Mouse (Mus musculus) embryo, embryonic 10.5 days (tissue): ENCODE data around the gene Spata33.
"Not testable (repeated sequence)": the region's sequence is repeated elsewhere in the genome, so short reads cannot be mapped to it uniquely, and the experiment has no call there.

ENCODE experiments used
- DNase-seq: peaks from one replicate; pipeline ENCODE4 v3.0.0-alpha.2; 2015; ENCODE audit warnings: low spot score

Spata33 gene

DNA sequence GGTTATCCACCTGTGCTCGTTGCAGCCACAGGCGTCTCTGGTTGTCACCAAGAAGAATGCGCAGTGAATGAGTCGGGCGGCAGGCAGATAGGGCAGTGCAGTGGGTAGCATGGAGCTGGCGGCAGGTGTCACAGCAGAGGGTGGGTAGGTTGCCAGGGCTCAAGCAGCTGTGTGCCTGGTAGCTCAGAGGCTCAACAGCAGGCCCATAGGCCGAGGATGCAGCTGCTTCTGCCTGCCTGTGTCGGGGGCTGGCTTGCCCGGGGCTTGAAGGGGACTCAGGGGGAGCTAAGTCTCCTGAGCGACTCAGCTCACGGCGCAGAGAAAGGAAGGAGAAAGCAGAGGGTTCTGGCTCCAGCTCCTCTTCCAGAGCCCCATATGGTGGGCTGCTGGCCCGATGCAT is 20.7 kb downstream of the Spata33 start:
- no peak for DNase-seq

DNA sequence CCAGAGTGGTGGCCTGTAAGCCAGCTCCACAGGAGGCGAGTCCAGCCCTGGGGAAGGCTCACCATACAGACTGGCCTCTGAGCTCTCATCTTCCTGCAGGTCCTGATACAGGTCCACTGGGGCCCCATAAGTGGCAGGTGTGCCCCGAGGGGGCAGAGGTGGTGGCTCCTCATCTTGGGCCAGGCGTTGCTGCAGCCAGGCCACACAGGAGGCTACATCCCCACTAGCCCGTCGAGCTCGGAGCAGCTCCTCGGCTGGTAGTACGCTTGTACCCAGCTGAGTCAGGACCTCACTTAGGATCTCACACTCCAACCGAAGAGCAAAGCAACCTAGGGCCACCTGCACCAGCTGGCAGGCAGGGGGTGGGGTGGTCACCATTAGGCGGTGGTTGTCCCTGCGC is 21.1 kb downstream of the Spata33 start:
- DNase-seq: no peak

DNA sequence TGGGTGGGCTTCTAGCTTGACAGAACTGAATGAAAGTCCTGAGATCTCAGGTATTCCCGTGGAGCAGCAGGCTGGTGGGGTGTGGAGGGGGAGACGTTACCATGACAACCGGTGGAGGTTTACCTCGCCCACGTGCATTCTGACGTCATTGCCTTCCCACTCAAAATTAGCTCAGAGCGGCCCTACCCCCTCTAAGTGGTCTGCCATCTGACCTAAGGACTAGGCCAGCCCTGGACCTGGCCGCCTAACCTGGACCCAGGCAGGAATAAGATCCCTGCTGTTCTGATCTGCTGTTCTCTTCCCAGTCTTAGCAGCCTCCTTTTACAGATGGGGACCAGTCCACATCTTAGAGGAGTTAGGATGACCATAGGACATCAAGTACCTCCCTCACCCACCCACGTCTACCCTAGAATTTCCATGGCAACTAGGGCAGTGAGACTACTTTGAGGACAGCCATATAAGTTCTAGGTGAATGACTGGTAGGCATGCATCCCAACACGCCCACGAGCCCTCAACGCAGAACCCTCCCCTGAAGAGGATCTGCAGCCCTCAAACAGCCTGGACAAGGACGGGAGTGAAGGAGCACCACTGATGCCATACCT is 22.4 kb downstream of the Spata33 start:
- DNase-seq: no peak

DNA sequence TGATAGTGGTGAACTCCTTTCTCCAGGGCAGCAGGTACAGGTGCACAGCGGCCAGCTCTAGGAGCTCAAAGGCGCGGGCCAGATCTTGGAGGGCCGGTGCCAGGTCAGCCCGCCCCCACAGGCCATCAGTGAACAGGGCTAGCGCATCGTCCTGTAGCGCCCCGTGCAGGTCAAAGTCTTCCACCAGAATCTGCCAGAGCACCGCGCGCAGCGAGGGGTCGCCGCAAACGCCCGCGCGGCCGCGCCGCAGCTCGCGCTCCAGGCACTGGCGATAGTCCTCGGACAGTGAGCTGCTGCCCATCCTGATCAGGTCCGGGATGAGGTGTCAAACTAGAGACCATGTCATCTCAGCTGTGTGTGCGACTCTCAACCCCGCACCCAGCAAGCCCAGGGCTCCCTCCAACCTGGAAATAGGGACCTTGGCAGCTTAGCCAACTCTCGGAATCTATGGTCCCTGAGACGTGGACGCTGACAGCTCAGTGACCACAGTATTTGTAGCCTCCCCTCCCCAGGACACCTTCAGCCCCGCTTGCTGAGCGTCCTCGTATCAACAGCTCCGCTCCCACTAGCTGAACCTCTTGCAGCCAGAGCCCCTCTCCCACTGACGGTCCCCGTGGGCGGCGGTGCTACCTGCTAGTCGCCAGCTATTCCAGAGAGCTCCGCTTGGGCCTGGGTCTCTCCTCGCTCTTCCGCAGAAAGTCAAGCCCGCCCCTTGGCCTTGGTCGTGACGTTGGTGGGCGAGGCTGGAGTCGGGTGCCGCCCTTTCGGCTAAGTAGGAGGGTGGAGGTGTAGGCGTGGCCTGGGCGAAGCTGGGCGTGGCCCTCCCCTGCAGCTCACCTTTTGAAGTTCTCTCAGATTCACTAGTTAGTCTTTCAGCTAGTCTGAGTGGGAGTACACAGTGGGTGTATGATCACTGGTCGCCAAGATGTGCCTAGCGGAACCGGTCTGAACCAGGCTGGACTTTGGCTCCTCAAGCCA is 23.2 kb downstream of the Spata33 start, which contains the start of gene Spata2l:
TSS of gene Spata2l (minus strand) at position 714 of the 978 bp plus-strand sequence.
- DNase-seq: peak; percentile 91

DNA sequence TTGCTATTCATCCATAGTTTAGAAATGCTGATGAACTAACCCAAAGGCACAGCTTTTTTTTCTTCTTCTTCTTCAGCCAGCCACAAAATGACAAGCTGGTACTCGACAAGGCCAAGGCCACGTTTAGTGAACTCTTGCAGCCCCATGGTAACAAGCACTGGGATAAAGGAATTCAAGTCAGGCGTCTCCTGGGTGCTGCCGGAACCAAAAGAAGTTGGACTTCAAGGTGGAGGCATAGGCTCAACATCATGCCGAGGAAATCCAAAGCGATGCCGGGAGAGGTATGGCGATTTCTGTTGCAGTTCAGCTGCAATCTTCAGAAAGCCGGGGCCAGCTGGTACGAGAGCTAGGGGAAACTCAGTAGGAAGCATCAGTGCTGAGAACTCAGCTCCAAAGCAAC is 26.8 kb downstream of the Spata33 start:
- DNase-seq: no peak

DNA sequence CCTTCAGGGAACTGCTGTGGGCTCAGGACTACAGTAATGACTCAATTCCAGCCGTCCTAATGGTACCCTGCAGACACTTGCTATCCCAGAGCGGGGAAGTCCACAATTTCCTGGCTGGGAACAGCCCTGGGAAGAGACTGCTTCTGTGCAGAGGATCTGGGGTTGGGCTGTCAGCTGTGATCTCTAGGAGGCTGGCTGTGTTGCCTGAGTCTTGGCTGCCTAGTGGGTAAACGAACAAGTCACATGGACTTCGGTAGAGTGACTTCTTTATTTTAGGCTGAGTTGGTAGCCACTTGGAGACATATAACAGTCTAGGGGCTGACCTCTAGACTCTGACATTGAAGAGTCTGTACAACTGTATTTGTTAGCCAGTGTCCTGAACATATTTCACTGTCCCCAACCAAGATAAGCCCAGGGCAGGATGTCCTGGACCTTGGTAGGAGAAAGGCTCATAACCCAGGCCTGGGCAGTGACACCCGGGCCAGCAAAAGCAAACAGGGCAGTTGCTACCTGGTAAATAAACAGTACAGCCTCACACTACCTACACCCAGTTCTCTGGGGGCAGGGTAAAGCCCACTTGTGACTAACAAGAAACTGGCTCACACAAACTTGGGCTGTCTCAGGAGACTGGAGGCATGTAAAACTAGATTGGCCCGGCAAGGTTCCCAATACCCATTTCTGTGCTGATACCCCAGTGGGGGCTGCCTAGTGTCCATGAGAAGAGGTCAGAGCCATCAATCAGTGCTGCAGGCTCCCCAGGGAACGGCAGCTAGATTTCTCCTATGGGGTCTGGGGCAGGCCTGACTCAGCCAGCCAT is 29.7 kb downstream of the Spata33 start:
- DNase-seq: no peak

DNA sequence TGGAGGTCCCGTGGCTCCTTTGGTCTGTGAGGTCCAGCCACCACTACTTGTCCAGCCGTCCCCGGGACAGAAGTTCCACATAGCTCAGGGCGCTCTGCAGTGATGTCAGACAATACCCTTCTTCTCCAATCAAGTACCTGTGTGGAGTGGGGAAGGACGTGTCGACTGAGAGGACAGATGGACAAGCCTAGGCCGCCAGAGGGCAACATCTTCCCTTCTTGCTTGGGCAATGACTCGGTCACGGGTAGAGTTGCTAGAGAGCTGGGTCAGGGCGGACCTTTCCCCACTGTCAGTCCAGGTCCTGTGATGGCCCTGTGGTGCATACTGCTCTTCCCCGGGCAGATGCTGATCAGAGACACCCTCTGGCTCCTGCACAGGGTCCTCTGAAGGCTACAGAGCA is 30.4 kb downstream of the Spata33 start:
- DNase-seq: no peak

DNA sequence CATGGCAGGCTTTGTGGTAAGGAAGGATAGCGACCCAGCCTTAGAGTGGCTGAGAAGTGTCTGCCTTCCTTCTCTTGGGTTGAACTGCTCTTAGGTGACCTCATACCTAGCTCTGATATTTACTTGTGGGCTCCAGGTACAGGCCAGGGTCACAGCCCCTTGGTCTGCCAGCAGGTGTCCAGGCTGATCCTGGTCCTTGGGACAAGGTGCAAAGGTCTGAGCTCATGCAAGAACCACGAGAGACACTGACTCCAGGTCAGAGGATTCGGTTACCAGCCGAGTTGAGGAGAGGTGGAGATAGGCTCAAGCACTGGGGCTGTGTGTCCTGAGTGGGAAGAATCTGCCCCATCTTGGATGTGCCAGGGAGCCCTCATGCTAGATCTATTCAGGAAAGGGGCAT is 31.8 kb downstream of the Spata33 start:
- DNase-seq: no peak

DNA sequence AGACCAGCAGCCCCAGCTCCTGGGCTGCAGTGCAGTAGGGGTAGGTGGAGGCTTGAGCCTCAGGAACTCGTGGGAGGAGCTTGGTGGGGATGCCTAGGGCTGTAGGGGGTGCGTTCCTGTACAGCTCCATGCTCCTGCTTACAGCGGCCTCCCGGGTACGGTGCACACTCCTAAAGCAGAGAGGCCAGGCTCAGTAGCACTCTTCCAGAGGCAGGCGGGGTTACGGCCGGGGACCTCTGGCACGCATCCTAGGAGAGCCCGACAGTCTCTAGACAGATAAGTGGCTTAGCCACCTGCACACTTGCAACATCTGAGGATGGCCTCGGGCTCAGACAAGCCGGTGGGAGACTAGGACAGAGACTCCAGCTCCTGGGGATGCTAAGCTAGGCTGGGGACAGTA is 32.9 kb downstream of the Spata33 start:
- no peak for DNase-seq

DNA sequence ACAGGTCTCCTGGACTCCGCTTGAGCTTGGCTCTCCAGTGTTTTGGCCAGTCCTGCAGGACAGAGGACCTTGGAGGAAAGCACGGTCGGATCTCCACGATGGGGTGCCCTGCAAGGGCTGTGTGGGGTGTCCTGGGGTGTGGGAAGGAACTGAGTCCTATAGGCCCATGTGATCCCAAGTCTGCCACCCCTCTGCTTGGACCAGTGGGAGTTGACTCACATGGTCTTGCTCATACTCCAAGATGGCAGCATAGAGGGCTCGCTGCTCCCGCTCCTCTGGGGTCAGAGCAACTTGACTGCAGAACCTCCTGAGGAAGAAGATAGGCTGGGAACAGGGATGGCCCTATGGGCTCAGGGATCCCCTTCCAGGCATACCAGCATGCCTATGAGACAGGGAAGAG is 35.1 kb downstream of the Spata33 start:
- DNase-seq: no peak

DNA sequence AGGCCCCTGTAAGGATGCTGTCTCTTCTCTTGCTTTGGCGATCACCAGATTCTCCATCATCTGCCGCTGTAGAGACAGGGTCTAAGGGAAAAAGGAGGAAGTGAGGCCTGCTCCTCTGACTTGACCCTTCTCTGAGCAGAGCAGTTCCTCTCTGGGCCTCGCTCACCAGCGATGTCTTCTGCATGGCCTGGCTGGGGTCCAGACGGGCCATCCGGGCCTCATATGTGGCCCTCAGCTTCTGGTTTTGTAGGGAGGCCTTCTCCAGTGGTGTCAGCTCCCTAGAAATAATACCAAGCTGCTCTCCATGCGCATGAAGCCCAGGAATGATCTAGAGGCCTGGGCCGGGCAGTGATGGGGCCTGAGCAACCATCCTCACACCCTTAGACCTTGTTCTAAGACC is 36.0 kb downstream of the Spata33 start:
- no peak for DNase-seq

DNA sequence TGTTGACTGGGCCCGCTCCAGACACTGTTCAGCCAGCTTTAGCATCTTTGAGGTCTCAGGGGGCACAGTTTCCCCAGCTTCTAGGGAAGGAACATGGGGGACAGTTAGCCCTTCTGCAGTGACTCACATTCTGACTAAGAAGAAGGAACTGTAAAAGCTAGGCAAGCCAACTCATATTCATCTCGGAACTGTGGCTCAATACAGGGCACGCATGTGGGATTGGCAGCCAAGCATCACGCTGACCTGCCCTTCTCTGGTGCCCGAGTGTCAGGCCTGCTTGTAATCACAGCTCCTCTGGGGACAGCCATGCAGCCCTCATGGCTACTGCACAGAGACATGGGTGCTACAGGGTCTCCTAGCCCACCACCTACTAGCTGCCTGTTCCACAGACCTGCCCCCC is 38.3 kb downstream of the Spata33 start:
- no peak for DNase-seq

DNA sequence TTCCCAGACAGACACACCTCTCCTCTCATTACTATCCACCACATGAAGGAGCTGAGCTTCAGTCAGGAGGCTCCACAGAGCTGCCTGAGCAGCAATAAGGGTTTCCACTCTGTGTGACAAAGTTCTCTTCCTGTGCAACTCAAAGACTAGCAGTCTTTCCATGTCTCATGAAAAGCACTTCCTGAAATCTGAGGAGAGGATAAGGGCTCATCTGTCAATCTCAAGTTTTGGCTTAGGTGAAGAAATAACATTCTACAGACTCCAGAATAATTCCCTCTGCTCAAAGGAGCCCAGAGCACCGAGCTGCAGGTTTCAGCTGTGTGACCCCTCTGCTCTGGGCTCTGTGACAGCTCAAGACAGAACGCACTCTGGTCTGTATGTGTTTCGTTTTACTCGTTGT is 40.3 kb downstream of the Spata33 start:
- DNase-seq: no peak

DNA sequence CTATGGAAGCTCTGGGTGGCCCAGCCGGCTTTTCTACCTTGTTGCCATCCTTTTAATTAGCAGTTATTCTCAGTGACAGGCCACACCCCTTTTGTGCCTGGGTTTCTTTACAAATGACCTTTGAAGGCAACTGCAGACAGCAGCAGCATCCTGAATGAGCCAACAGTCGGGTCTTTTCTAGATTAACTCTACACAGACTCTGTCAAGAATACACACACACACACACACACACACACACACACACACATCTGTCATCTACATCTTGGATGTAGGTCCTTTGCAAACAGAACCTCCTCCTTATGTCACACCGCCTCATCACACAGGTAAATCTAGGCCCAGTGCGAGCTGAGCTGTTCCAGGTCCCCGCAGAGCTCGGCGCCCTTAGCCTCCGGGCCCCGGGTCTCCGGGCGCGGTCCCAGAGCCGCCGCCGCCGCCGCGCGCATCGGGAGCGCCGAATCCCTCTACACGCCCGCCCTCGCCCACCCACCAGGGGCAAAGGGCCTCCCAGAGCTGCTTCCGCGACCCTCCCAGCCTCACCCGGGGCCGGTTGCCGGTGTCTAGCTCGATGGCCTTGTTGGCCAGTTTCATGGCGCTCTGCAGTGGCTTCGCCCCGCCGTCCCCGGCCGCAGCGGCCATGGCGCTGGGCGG is 40.9 kb downstream of the Spata33 start:
- DNase-seq: peak; percentile 43

DNA sequence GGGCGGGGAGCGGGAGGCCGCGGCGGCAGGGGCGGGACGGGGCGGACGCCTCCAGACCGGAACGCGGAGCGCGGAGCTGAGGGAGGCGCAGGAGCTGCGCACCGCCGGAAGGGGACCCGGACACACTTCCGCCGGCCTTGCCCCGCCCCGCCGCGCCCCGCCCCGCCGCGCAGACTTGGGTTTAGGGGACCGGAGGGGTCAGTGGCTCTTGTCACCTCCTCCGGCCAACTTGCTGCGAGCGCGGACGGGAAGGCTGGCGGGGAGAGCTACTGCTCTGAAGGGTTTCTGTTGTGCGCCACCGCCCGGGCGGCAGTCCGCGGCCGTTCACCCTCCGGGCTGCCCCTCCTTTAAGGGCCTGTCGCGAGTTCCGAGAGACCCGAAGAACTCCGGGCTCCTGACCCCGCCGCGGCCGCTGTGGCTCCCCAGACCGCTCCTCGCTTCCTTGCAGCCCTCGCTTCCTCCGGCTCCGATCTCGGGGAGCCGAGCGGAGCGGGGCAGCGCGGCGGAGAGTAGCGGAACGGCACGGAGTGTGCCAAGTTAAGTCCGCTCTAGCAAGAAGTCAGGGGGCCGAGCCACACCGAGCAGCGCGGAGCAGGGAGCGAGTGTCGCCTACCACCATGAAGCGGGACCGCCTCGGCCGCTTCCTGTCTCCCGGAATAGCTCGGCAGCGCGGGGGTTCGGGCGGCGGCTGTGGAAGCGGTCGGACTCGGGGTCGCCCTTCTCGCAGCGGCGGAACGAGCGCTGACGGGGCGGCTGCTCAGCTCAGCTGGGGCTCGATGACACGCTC is 41.7 kb downstream of the Spata33 start, which contains the start of the genes Zfp276 and Vps9d1:
TSS of gene Zfp276 (plus strand) at position 97 of the 787 bp plus-strand sequence.
TSS of gene Vps9d1 (minus strand) at position 250 of the 787 bp plus-strand sequence.
- DNase-seq: peak; percentile 83

DNA sequence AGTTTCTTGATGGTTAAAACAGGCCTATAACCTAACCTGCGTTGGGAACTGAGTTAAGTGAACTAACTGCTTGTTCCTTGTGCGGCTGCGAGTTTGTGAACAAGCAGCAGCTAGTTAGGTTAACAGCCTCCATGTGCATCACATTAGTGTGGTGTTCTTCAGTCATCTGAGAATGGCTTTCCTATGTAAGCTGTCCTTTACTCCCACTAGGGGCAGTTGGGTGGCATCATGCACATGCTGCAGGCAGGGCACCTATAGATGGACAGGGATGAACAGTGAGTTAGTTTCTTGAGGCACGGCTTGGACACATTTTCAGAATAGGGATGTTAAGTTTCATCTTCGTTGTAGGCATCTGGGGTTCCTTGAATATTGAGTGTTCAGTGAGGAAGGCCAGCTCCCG is 42.5 kb downstream of the Spata33 start:
- no peak for DNase-seq

DNA sequence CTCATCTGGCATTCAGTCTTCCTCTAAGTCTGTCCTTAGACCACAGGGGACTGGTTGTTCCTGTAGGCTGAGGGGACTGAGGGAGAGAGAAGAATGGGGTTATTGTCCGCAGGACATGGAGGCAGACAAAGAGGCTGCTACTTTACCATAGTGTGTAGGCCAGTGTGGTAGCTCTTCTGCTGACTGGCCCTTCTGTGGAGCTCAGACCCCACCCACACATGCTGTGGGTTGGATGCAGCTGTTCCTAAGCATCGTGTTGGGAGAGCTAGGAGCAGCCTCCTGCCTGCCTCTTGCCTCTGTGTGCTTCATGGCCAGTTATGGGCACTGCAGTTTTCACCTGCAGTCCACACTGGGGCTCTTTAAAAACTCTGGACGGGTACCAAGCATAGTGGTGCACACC is 44.5 kb downstream of the Spata33 start:
- no peak for DNase-seq

DNA sequence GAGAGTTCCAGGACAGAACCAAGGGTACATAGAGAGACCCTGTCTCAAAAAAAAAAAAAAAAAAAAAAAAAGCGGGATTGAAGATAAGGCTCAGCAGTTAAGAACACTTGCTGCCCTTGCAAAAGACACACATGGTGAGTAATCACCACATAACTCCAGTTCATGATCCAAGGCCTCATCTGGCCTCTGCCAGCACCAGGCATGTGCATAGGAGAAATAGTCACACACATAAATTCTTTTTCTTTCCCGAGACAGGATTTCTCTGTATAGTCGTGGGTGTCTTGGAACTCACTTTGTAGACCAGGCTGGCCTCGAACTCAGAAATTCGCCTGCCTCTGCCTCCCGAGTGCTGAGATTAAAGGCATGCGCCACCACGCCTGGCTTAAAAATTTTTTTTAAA is 45.0 kb downstream of the Spata33 start:
- not testable (repeated sequence) for DNase-seq

DNA sequence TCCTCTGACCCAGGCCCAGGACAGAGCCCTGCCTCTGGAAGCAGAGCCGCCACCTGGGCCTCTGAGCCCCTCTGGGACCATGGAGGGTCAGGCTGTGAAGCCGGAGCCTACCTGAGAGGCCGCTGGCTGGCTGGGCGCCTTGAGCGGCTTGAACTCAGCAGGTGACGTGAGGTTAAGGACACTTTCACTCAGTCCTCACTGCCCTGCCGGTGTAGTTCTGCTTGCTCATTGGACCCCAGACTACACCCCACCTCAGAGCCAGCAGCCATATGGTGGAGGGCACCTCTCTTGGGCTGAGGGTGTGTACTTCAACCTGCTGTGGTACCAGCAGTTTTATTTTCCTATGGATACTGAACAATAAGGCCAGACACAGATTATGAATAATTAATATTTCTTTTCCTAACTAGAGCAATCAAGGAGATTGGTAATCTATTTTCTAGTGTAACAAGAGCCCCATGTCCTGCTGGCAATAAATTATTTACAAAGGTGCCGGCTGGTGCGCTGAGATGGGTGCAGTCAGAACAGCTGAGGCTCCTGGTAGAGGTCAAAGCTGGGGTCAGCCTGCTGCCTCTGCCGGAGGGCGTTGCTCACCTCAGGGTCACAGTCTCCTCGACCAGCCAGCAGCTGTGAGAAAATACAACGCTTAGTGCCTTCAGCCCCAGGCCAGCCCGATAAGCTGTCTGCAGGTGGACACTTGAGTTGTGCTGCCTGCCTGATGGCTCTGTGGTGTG is 55.5 kb downstream of the Spata33 start:
- DNase-seq: peak; percentile 21

DNA sequence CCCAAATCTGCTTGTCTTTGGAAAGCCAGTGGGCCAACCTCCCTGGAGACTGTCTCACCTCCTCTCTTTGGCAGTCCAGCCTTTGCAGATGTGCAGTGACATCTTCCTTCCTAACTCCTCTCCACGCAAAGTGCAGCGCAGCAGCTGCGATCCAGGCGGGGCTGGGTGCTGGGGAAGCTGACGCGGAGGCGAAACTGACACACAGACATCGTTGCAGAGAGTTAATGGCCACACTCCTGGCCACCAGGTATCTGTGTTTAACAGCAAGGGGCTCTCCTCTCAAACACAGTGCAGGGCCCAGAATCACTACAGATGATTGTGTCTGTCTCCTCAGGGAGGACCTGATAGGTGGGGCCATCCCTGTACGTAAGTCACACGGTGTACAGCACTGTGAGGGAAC is 58.5 kb downstream of the Spata33 start:
- DNase-seq: no peak
